Mouse (Mus musculus): ENCODE data around the gene Clec4b2. TPM values are rescaled to one million over a fixed set of nuclear protein-coding genes. Genes with fewer than 3 reads are reported as not detected.
"Not testable (repeated sequence)": the region's sequence is repeated elsewhere in the genome, so short reads cannot be mapped to it uniquely, and the experiment has no call there.

The Clec4b2 gene
- polyA plus RNA-seq, 1 experiment from 2014 or later, result not detected

DNA sequence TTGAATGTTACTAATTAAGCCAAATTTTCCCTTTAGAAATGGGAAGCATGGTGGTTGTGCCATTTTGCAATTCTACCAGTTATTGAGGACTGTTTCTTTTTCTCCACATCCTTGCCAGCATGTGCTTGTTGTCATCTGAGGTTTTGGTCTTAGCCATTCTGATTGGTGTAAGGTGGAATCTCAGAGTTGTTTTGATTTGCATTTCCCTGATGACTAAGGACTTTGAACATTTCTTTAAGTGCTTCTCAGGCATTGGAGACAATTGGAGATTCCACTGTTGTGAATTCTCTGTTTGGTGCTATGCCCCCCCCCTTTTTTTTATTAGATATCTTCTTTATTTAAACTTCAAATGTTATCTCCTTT is 35.4 kb downstream of the Clec4b2 start:
- not testable (repeated sequence) for H3K36me3 ChIP-seq (ENCODE audit: control insufficient read depth, insufficient read depth); ATAC-seq (replicated peaks; ENCODE audit: extremely low read depth, insufficient read depth, low FRiP score); H3K4me1 ChIP-seq (ENCODE audit: control insufficient read depth, insufficient read depth, low read length); H3K9ac ChIP-seq (ENCODE audit: low read length); H3K9me3 ChIP-seq (replicated peaks; ENCODE audit: control insufficient read depth, low read length); H3K4me3 ChIP-seq (ENCODE audit: low read length); H3K4me2 ChIP-seq (ENCODE audit: low read depth, low read length); H3K27me3 ChIP-seq (ENCODE audit: control insufficient read depth, insufficient read depth, low read length); H3K27ac ChIP-seq (ENCODE audit: low read length)

GRCm38 (mm10) chr6:123211726-123212125 is 39.0 kb downstream of the Clec4b2 start:
- WGBS, result 52% methylated on average over 1 of the region's 1 CpGs
- no peak for ATAC-seq (replicated peaks; ENCODE audit: extremely low read depth, insufficient read depth, low FRiP score)
- peaks cover 2% of the 10 kb centered on the region; the same call in 1 of the 2 replicates for H3K9me3 ChIP-seq (replicated peaks; ENCODE audit: control insufficient read depth, low read length)
- no peaks in the 10 kb centered on the region for H3K4me1 ChIP-seq (ENCODE audit: control insufficient read depth, insufficient read depth, low read length)
- H3K4me3 ChIP-seq (ENCODE audit: low read length), result no peak overlapping the region
- no peaks in the 10 kb centered on the region for H3K27me3 ChIP-seq (ENCODE audit: control insufficient read depth, insufficient read depth, low read length)
- no peak overlapping the region for H3K4me2 ChIP-seq (ENCODE audit: low read depth, low read length)
- no peak overlapping the region for H3K27ac ChIP-seq (ENCODE audit: low read length)
- H3K36me3 ChIP-seq (ENCODE audit: control insufficient read depth, insufficient read depth), result no peaks in the 10 kb centered on the region
- H3K9ac ChIP-seq (ENCODE audit: low read length), result no peak overlapping the region

DNA sequence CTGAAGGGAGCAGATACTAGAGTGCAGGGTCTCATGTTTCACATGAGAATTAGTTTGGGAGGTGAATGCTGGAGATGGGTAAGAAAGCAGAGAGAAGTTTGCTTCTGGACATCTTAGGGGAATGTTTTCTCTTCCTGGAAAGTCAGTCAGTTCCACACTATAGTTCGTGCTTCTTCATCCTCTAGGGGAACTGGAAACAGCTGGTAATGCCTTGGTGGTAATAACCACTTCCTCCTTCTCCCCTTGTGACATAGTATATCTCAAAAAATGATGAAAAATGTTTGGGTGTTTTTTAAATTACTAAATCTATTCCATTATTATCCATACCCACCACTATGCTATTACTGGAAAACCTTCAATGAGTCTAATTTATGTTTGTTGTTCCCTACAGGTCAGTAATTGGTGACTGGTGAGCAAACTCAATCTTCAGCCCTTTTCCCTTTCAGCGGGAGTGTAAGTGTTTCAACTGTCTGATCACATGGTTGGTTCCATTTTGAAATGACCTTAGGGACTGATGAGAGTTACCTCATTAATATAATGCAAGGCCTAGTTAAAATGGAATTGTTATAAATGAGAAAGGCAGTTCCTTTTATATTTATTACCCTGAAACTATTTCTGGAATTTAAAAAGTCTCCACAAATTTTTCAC is 55.0 kb downstream of the Clec4b2 start:
- H3K9ac ChIP-seq (ENCODE audit: low read length), result no peak overlapping the region
- 54% methylated on average over 2 of the region's 2 CpGs for WGBS
- no peaks in the 10 kb centered on the region for H3K9me3 ChIP-seq (replicated peaks; ENCODE audit: control insufficient read depth, low read length)
- H3K4me3 ChIP-seq (ENCODE audit: low read length), result no peak overlapping the region
- ATAC-seq (replicated peaks; ENCODE audit: extremely low read depth, insufficient read depth, low FRiP score), result no peak
- H3K36me3 ChIP-seq (ENCODE audit: control insufficient read depth, insufficient read depth), result no peaks in the 10 kb centered on the region
- no peaks in the 10 kb centered on the region for H3K4me1 ChIP-seq (ENCODE audit: control insufficient read depth, insufficient read depth, low read length)
- H3K27me3 ChIP-seq (ENCODE audit: control insufficient read depth, insufficient read depth, low read length), result no peaks in the 10 kb centered on the region
- no peak overlapping the region for H3K4me2 ChIP-seq (ENCODE audit: low read depth, low read length)
- no peak overlapping the region for H3K27ac ChIP-seq (ENCODE audit: low read length)

GRCm38 (mm10) chr6:123229644-123230043 is 57.0 kb downstream of the Clec4b2 start, which contains the start of gene Clec4n:
Gene Clec4n (plus strand): TSS chr6:123229843.
- Histone ChIP-seq H3K4me1 (ENCODE audit: control insufficient read depth, insufficient read depth, low read length) (no peaks in the 10 kb centered on the region), H3K9ac (ENCODE audit: low read length) (no peak within 1 kb of the TSS)
- WGBS, result 53% methylated on average over 3 of the region's 3 CpGs

DNA sequence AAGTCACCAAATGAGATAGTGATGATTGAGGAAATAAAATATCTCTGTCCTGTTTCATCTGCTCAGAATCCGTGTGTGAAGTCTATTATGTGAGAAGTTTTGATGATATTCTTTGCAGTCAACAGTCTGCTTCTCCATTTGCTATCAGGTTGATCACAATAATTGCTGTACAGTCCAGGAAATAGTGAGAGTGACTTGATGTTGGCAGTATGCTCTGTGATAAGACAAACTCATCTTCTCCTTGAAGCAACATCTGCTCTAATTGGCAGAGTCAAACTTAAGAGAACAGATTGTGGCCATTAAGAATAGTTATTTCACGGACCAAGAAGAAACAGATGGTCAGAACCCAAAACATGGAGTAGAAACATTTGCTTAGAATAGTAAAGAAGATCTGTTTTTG is 58.5 kb downstream of the Clec4b2 start:
- 61% methylated on average over 2 of the region's 2 CpGs for WGBS
- H3K4me3 ChIP-seq (ENCODE audit: low read length), result no peak overlapping the region

More at GRCm38 (mm10) chr6:123229644-123230043, 57.0 kb downstream of the Clec4b2 start, which contains the start of gene Clec4n:
- Histone ChIP-seq H3K4me3 (ENCODE audit: low read length) (no peak within 1 kb of the TSS), H3K9me3 (replicated peaks; ENCODE audit: control insufficient read depth, low read length) (0 out of 2 replicates have a peak, but pooled peaks cover 2% of the 10 kb centered on the region), H3K27ac (ENCODE audit: low read length) (no peak within 1 kb of the TSS), H3K27me3 (ENCODE audit: control insufficient read depth, insufficient read depth, low read length) (no peaks in the 10 kb centered on the region), H3K4me2 (ENCODE audit: low read depth, low read length) (no peak within 1 kb of the TSS), H3K36me3 (ENCODE audit: control insufficient read depth, insufficient read depth) (no peaks in the 10 kb centered on the region)
- no peak for ATAC-seq (replicated peaks; ENCODE audit: extremely low read depth, insufficient read depth, low FRiP score)

GRCm38 (mm10) chr6:123237582-123237981 is 64.9 kb downstream of the Clec4b2 start:
- ATAC-seq (replicated peaks; ENCODE audit: extremely low read depth, insufficient read depth, low FRiP score), result no peak
- H3K4me2 ChIP-seq (ENCODE audit: low read depth, low read length), result no peak overlapping the region
- H3K27me3 ChIP-seq (ENCODE audit: control insufficient read depth, insufficient read depth, low read length), result no peaks in the 10 kb centered on the region
- no peaks in the 10 kb centered on the region for H3K36me3 ChIP-seq (ENCODE audit: control insufficient read depth, insufficient read depth)
- H3K9me3 ChIP-seq (replicated peaks; ENCODE audit: control insufficient read depth, low read length), result 0 out of 2 replicates have a peak, but pooled peaks cover 2% of the 10 kb centered on the region
- H3K27ac ChIP-seq (ENCODE audit: low read length), result no peak overlapping the region
- H3K4me3 ChIP-seq (ENCODE audit: low read length), result no peak overlapping the region
- no peaks in the 10 kb centered on the region for H3K4me1 ChIP-seq (ENCODE audit: control insufficient read depth, insufficient read depth, low read length)
- H3K9ac ChIP-seq (ENCODE audit: low read length), result no peak overlapping the region

More for the DNA sequence above, 58.5 kb downstream of the Clec4b2 start:
- Histone ChIP-seq H3K36me3 (ENCODE audit: control insufficient read depth, insufficient read depth) (no peaks in the 10 kb centered on the region), H3K27ac (ENCODE audit: low read length) (no peak overlapping the region), H3K9me3 (replicated peaks; ENCODE audit: control insufficient read depth, low read length) (0 out of 2 replicates have a peak, but pooled peaks cover 2% of the 10 kb centered on the region), H3K27me3 (ENCODE audit: control insufficient read depth, insufficient read depth, low read length) (no peaks in the 10 kb centered on the region), H3K4me2 (ENCODE audit: low read depth, low read length) (no peak overlapping the region), H3K9ac (ENCODE audit: low read length) (no peak overlapping the region), H3K4me1 (ENCODE audit: control insufficient read depth, insufficient read depth, low read length) (no peaks in the 10 kb centered on the region)
- ATAC-seq (replicated peaks; ENCODE audit: extremely low read depth, insufficient read depth, low FRiP score), result no peak

GRCm38 (mm10) chr6:123244201-123244600 is 71.5 kb downstream of the Clec4b2 start:
- no peak for ATAC-seq (replicated peaks; ENCODE audit: extremely low read depth, insufficient read depth, low FRiP score)
- H3K9ac ChIP-seq (ENCODE audit: low read length), result no peak overlapping the region
- no peaks in the 10 kb centered on the region for H3K4me1 ChIP-seq (ENCODE audit: control insufficient read depth, insufficient read depth, low read length)
- H3K4me3 ChIP-seq (ENCODE audit: low read length), result no peak overlapping the region
- 75% methylated on average over 5 of the region's 5 CpGs for WGBS
- no peaks in the 10 kb centered on the region for H3K27me3 ChIP-seq (ENCODE audit: control insufficient read depth, insufficient read depth, low read length)
- no peaks in the 10 kb centered on the region for H3K36me3 ChIP-seq (ENCODE audit: control insufficient read depth, insufficient read depth)
- no peak overlapping the region for H3K4me2 ChIP-seq (ENCODE audit: low read depth, low read length)
- no peaks in the 10 kb centered on the region; the same call in 1 of the 2 replicates for H3K9me3 ChIP-seq (replicated peaks; ENCODE audit: control insufficient read depth, low read length)
- H3K27ac ChIP-seq (ENCODE audit: low read length), result no peak overlapping the region

DNA sequence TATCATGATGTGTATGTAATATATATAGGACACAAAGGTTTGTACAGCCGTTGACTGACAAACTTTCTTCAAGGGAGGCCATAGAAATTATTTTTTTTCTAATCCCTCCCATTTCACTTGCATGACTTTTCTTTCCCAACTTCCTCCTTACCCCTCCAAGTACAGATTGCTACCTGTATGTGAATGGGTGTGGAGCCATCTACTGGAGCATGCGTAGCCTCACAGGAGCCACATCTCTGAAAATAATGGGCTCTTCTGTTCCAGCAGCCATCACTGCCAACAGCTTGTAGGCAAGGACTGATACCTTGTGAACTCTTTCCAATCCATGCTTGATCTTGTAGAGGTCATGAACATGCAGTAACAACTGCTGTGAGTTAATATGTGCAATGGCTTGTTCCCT is 76.2 kb downstream of the Clec4b2 start:
- not testable (repeated sequence) for H3K4me1 ChIP-seq (ENCODE audit: control insufficient read depth, insufficient read depth, low read length); H3K27ac ChIP-seq (ENCODE audit: low read length); H3K9me3 ChIP-seq (replicated peaks; ENCODE audit: control insufficient read depth, low read length); H3K4me3 ChIP-seq (ENCODE audit: low read length); H3K36me3 ChIP-seq (ENCODE audit: control insufficient read depth, insufficient read depth); H3K27me3 ChIP-seq (ENCODE audit: control insufficient read depth, insufficient read depth, low read length); H3K9ac ChIP-seq (ENCODE audit: low read length); H3K4me2 ChIP-seq (ENCODE audit: low read depth, low read length); ATAC-seq (replicated peaks; ENCODE audit: extremely low read depth, insufficient read depth, low FRiP score)
- WGBS, result 73% methylated on average over 2 of the region's 2 CpGs

DNA sequence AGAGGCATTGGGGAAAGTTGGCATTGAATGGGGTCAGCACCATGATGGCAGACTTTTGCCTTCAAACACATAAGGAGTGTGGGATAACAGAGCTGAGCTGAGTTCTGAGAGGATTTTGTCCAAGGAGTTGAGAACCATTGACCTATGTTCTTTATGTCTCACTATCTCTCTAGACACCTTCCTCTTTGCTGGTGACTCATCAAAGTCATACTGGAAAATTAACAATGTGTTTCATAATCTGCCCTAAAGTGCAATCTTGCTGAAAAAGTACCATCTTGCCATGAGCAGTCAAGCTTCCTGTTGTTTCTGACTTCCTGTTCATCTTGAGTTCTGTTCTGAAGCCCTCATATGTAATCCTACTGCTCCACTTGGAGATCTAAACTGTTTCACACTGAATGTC is 80.0 kb downstream of the Clec4b2 start:
- ATAC-seq (replicated peaks; ENCODE audit: extremely low read depth, insufficient read depth, low FRiP score), result no peak
- Histone ChIP-seq H3K27ac (ENCODE audit: low read length) (no peak overlapping the region), H3K36me3 (ENCODE audit: control insufficient read depth, insufficient read depth) (no peaks in the 10 kb centered on the region), H3K9ac (ENCODE audit: low read length) (no peak overlapping the region), H3K4me3 (ENCODE audit: low read length) (no peak overlapping the region), H3K4me2 (ENCODE audit: low read depth, low read length) (no peak overlapping the region), H3K9me3 (replicated peaks; ENCODE audit: control insufficient read depth, low read length) (no peaks in the 10 kb centered on the region; the same call in 1 of the 2 replicates), H3K4me1 (ENCODE audit: control insufficient read depth, insufficient read depth, low read length) (no peaks in the 10 kb centered on the region), H3K27me3 (ENCODE audit: control insufficient read depth, insufficient read depth, low read length) (no peaks in the 10 kb centered on the region)

All from heart, embryonic 16.5 days (tissue).